Mouse (Mus musculus) forebrain, embryonic 10.5 days (tissue): Measurements from ENCODE around the gene Smok2b. TPM values are rescaled to one million over a fixed set of nuclear protein-coding genes. Genes with fewer than 3 reads are reported as not detected.
"Not testable (repeated sequence)": the region's sequence is repeated elsewhere in the genome, so short reads cannot be mapped to it uniquely, and the experiment has no call there.

Experiments used
- DNase-seq: peaks from one replicate; pipeline ENCODE4 v3.0.0-alpha.2; 2017; ENCODE audit warnings: low spot score; ENCODE audit errors: extremely low spot score
- H3K27ac ChIP-seq: fragments of 300-500 bp; sonication (generic); 2 replicates; pipeline ENCODE4 v1.5.1; 2016; ENCODE audit warnings: mild to moderate bottlenecking
- H3K27me3 ChIP-seq: fragments of 300-500 bp; sonication (generic); 2 replicates; pipeline ENCODE4 v1.6.1; 2016; ENCODE audit warnings: mild to moderate bottlenecking; ENCODE audit not compliant: poor library complexity, severe bottlenecking
- H3K36me3 ChIP-seq: fragments of 300-500 bp; sonication (generic); replicated peaks from 2 replicates; pipeline ENCODE4 v1.6.1; 2016; ENCODE audit warnings: mild to moderate bottlenecking, moderate library complexity
- H3K4me1 ChIP-seq: fragments of 300-500 bp; sonication (generic); 2 replicates; pipeline ENCODE4 v1.6.1; 2016
- H3K4me3 ChIP-seq: fragments of 300-500 bp; sonication (generic); 2 replicates; pipeline ENCODE4 v1.5.1; 2016; ENCODE audit warnings: mild to moderate bottlenecking, moderate library complexity
- H3K9me3 ChIP-seq: fragments of 300-500 bp; sonication (generic); 2 replicates; pipeline ENCODE4 v1.6.1; 2016; ENCODE audit warnings: mild to moderate bottlenecking, moderate library complexity
- WGBS: fragments of 180-500 bp; shearing (Covaris S2); methylation state at CpG from one replicate; pipeline ENCODE4 v1.1.7; 2016; 5-methylcytosine and 5-hydroxymethylcytosine counted together
- polyA plus RNA-seq: library from polyadenylated mRNA; unstranded; fragments of >200 nt; fragmentation: Nextera tagmentation; extraction: Ambion mirVana; gene quantifications from 2 replicates; pipeline ENCODE4 v1.2.1, GENCODE M21; 2016

The Smok2b gene
- polyA plus RNA-seq, 1 experiment from 2014 or later = not detected

- not testable (repeated sequence) for H3K27ac ChIP-seq, DNase-seq, H3K27me3 ChIP-seq, H3K36me3 ChIP-seq, H3K4me3 ChIP-seq, H3K4me1 ChIP-seq
- WGBS = 92% methylated on average over 1 of the region's 1 CpGs
- H3K9me3 ChIP-seq = peaks cover 79% of the 10 kb centered on the region
These were observed 24.8 kb upstream of the Smok2b start for GRCm38 (mm10) chr17:13205247-13205646.

DNA sequence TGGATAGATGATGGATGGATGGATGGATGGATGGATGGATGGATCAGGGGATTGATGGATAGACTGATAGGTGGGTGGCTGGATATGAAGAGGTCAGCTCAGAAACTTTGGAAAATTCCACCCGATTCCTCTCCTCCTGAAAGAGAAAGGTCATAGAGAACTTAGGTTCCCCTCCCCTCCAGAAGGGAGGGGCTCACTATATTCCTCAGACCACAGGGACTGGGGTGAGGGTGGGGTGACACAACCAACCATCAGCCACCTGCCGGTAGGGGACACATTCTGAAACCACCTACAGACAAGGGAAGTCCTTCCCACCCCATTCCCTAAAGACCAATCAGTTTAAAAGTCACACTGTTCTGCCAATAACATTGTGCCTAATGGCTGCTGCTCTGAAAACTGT, 23.6 kb upstream of the Smok2b start:
- WGBS = 85% methylated on average over 2 of the region's 2 CpGs
- no peak for DNase-seq
- Histone ChIP-seq H3K27me3 (no peaks in the 10 kb centered on the region), H3K4me3 (no peak overlapping the region), H3K4me1 (no peaks in the 10 kb centered on the region), H3K9me3 (peaks cover 79% of the 10 kb centered on the region), H3K27ac (no peak overlapping the region), H3K36me3 (no peaks in the 10 kb centered on the region)

DNA sequence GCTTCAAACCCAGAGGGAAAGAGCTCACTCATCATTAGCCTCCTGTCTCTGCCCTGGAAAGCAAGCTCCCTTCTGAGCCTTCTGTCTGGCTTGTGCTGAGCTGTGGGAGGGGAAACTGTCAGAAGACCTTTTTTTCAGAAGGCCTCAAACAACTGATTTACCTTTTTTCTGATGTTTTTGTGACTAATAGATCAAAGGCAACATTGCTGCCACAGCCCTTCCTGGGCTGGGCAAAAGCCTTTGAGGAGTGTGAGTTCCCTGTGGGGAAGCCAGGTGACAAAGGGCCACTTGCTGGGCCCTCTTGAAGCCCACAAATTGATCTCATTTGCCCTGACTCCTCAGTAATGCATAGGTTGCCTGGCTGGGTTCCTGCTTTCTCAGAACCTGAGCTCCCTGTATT, 21.6 kb upstream of the Smok2b start:
- H3K36me3 ChIP-seq, DNase-seq, H3K27ac ChIP-seq, H3K4me3 ChIP-seq, H3K4me1 ChIP-seq, H3K27me3 ChIP-seq: not testable (repeated sequence)
- H3K9me3 ChIP-seq = peaks cover 88% of the 10 kb centered on the region

DNA sequence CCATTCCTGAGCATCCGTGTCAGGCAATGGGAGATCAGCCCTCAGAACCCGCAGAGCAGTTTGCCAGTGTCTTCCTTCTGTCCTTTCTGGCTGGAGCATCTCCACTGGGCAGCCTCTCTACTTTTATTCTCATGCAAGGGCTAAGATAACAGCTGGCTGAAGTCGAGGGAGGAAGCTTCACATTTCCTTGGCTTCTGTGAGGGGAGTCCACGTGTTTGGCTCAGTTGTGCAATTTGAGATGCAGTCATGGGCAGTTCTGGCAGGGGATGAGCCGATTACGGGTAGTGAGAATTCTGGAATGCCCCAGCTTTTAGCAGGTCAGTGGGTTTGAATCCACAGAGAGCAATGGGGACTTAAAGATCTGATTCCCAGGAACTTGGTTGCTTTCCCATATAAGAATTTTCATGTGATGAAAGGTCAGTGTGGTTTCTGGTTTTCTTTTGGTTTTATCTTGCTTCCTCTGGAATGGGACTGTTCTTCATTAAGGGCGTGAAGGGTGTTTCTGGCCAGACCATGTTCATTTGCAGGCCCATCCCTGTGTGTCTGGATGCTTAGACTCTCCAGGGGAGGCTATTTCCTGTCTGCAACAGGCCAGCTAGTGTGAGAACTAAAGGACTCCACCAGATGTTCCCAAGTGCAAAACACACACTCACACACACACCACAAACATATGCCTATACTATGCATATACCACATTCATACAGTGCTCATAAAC, 17.8 kb upstream of the Smok2b start:
- Histone ChIP-seq H3K4me3 (no peak overlapping the region), H3K36me3 (no peaks in the 10 kb centered on the region), H3K27me3 (no peaks in the 10 kb centered on the region), H3K4me1 (no peaks in the 10 kb centered on the region), H3K27ac (no peak overlapping the region), H3K9me3 (peaks cover 97% of the 10 kb centered on the region)
- 75% methylated on average over 7 of the region's 7 CpGs for WGBS
- DNase-seq = no peak

GRCm38 (mm10) chr17:13214169-13214568, 15.9 kb upstream of the Smok2b start:
- no peak for DNase-seq
- H3K27me3 ChIP-seq = no peaks in the 10 kb centered on the region
- peaks cover 100% of the 10 kb centered on the region for H3K9me3 ChIP-seq
- H3K36me3 ChIP-seq = no peaks in the 10 kb centered on the region
- H3K4me3 ChIP-seq = no peak overlapping the region
- no peak overlapping the region for H3K27ac ChIP-seq
- H3K4me1 ChIP-seq = no peaks in the 10 kb centered on the region
- 66% methylated on average over 4 of the region's 4 CpGs for WGBS

DNA sequence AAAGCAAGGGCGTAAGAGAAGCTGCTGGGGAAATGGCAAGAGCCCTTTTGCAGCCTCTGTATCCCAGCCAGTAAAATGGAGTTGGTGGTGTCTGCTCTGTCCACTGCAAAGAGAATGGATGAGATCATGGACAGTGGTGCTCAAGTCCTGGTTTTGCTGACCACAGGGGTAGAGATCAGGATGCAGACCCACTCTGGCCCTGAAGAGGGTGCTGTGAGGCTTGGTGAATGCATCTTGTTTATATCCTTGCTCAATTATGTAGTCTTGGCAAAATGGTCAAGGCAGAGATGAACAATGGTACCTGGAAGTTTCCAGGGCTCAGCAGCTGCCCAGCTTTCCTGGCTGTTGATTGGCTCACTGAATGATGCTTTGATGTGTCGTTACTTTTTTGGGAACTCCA, 14.5 kb upstream of the Smok2b start:
- WGBS = 89% methylated on average over 2 of the region's 2 CpGs
- no peaks in the 10 kb centered on the region for H3K36me3 ChIP-seq
- peaks cover 100% of the 10 kb centered on the region for H3K9me3 ChIP-seq
- DNase-seq = no peak
- H3K27me3 ChIP-seq = no peaks in the 10 kb centered on the region
- H3K4me3 ChIP-seq = no peak overlapping the region
- H3K4me1 ChIP-seq = no peaks in the 10 kb centered on the region
- H3K27ac ChIP-seq = no peak overlapping the region

- DNase-seq = no peak
- H3K9me3 ChIP-seq = peaks cover 97% of the 10 kb centered on the region
- H3K36me3 ChIP-seq = no peaks in the 10 kb centered on the region
- no peaks in the 10 kb centered on the region for H3K27me3 ChIP-seq
- no peak within 1 kb of the TSS for H3K4me3 ChIP-seq
- H3K4me1 ChIP-seq = no peaks in the 10 kb centered on the region
- no peak within 1 kb of the TSS for H3K27ac ChIP-seq
- 86% methylated on average over 3 of the region's 3 CpGs for WGBS
These were observed 9.2 kb upstream of the Smok2b start, which contains the start of gene Smok2a for GRCm38 (mm10) chr17:13220888-13221287. Gene Smok2a, plus strand, starts transcription at chr17:13221188.

DNA sequence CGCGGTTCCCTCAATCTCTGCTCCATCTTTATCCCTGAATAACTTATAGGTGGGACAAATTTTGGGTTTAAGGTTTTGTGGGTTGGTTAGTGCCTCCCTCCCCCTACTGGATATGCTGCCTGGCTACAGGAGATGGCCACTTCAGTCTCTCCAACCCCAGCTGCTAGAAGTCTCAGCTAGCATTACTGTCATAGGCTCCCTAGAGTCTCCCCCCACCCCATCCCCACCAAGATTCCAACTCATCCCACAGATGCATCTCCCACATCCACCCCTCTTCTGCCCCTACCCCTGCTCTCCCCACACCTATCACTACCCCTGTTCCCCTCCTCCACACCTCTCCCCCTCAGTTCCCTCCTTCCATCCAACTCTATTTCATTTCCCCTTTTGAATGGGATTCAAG, 8.1 kb upstream of the Smok2b start:
- not testable (repeated sequence) for DNase-seq, H3K27me3 ChIP-seq, H3K4me1 ChIP-seq, H3K27ac ChIP-seq, H3K36me3 ChIP-seq, H3K4me3 ChIP-seq
- peaks cover 97% of the 10 kb centered on the region for H3K9me3 ChIP-seq
- WGBS = 95% methylated on average over 2 of the region's 2 CpGs

DNA sequence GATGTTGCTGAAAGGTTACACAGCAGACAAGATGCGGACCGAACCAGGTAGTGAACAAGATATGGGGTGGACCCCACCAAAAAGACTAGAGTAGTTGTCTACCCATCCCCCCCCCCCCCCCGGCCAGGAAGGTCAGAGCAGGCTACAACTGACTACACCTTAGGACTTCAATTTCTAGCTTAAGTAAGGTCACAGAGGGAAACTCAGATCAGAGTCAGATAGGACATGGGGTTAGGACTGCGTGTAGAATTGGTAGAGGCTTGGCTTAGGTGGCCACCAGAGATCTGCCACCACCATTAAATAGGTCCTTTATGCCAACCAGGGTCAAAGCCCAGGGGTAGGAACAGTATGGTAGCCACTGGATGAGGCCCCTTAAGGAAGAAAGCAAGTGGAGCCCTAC, 9.4 kb downstream of the Smok2b start:
- not testable (repeated sequence) for H3K27ac ChIP-seq, H3K27me3 ChIP-seq, H3K4me3 ChIP-seq, DNase-seq, H3K36me3 ChIP-seq, H3K4me1 ChIP-seq
- 84% methylated on average over 4 of the region's 4 CpGs for WGBS
- H3K9me3 ChIP-seq = peaks cover 65% of the 10 kb centered on the region

GRCm38 (mm10) chr17:13240807-13241727, 11.0 kb downstream of the Smok2b start:
- H3K9me3 ChIP-seq = peaks cover 49% of the 10 kb centered on the region
- not testable (repeated sequence) for DNase-seq, H3K4me3 ChIP-seq, H3K36me3 ChIP-seq, H3K27ac ChIP-seq, H3K4me1 ChIP-seq, H3K27me3 ChIP-seq
- WGBS = 86% methylated on average over 7 of the region's 13 CpGs

DNA sequence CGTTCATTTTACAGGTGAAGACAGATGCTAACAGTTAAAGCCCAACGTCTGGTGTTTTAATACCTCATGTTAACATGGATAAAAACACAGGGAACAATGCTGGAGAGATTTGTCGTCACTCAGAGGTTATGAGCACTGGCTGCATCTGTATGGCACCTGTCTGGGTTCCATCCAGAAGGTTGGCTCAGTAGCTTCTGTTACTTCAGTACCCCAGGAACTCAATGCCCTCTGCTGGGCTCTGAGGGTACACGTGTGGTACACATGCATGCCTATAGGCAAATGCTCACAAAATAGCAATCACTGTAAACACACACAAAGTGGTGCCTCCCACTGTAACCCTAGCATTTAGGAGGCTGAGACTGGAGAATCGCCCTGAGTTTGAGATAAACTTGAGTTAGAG, 24.7 kb downstream of the Smok2b start:
- H3K4me1 ChIP-seq, H3K27ac ChIP-seq, DNase-seq, H3K27me3 ChIP-seq, H3K4me3 ChIP-seq, H3K36me3 ChIP-seq: not testable (repeated sequence)
- H3K9me3 ChIP-seq = peaks cover 20% of the 10 kb centered on the region
- 57% methylated on average over 1 of the region's 5 CpGs for WGBS
